Mouse (Mus musculus) brain, embryonic 18.5 days (tissue): ENCODE data around the gene Mepce.
"Not testable (repeated sequence)": the region's sequence is repeated elsewhere in the genome, so short reads cannot be mapped to it uniquely, and the experiment has no call there.

Source experiments
- DNase-seq: peaks from one replicate; pipeline ENCODE4 v3.0.0-alpha.2; 2012; ENCODE audit warnings: low read depth, low spot score

The Mepce gene

DNA sequence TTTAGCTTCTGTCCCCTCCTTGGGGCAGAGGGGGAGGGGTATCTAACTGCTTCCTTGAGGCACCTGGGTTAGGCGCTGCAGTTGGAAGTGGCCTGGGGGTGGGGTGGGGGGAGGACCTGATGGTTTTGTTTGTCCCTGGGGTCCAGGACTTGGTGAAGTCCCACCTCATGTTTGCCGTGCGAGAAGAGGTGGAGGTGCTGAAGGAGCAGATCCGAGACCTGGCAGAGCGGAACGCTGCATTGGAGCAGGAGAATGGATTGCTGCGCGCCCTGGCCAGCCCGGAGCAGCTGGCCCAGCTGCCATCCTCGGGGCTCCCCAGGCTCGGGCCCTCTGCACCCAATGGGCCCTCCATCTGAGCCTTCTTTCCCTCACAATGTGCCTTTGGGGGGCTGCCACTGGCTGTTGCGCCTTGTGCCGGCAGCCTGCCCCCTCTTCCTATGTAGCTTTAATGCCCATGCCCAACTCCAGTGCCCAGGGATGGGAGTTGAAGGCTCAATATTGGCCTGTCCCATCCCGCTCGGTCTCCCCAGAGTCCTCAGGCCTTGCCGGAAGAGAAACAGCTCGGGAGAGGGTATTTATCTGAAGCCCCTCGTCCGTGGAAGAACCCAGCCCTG, 28.4 kb downstream of the Mepce start:
- no peak for DNase-seq

DNA sequence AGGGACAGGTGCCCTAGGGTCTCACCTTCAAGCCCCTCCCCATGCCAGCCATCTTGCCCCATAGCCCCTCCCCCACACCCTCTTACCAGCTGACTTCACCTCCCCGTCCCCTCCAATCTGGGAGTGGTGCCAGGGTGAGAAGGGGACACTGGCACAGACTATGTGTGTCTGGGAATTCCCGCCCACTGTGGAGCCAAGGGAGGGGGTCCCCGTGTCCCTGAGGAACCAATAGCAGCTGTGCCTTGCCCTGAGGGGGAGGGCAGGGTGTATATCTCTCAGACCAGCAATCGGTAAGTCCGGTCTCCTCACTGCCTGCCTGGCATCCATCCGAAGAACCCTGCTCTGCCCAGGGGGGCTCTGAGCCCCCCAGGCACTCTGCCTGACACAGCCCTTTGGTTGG, 29.6 kb downstream of the Mepce start:
- DNase-seq: no peak

DNA sequence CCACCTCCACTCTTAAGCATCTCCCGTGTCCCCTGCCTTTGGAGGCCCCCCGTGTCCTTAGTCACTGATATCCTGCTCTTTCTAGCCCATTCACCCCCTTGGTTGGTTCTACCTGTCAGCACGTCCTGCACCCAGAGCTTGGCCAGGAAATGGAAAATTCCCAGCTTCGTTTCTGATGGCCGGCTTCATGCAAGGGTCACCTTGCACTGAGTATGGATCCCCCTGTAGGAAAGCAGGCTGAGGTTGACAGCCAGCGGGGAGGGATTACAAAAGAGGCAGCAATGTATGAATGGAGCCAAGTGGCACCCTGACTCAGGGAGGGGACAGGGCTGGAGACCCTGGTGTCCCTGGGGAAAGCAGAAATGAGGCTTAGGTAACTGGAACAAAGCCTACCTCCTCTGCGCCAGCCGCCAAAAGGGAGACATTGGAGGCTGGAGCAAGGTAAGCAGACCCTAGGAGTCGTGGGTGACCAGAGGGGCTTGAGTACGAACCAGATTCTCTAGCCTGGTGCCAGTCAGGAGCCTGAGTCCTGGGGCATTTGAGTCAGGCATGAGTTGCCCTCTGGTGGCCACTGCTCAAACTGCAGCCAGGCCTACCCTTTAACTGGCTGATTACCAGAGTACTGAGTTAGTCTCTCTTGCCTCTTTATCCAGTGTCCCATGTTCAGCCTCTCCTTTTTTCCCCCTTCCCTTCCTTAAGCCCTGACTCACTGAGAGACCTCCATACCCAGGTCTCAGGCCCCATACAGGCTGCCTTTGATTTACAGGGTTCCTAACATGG, 30.4 kb downstream of the Mepce start:
- no peak for DNase-seq

DNA sequence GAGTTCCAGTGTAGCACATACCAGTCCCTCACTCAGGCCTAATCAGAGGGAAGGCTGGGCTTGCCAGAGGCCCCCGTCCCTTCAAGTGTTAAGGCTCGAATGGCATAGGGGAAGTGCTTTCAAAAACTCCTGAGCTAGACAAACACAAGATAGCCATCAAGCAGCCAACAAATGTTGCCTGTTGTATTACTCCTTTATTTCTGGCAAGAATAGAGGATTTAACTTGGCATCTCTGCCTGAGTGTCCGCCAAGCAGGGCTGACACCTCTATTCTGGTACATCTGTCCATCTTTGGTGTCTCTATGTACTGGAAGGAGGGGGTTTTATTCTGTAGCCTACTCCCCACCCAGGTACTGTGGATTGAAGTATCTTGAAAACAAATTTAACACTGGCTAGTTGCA, 31.3 kb downstream of the Mepce start:
- DNase-seq: no peak

DNA sequence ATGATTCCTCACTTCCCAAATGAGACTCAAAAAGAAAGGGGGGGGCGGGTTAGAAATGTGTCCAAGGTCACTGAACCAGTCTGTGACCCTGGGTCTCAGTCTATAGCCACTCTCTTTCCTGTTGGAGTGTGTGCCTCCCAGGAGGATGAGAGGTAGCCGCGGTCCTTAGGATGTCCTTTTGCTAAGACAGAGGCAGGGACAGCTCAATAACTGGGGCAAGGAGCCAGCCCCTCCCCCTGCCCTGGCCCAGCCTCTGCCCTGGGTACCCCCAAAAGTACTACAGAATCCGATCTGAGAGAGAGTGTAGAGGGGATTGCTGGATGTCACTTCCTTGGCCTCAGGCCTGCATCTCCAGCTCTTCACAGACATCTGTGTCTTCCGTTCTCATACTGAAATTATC, 32.0 kb downstream of the Mepce start:
- DNase-seq: no peak

DNA sequence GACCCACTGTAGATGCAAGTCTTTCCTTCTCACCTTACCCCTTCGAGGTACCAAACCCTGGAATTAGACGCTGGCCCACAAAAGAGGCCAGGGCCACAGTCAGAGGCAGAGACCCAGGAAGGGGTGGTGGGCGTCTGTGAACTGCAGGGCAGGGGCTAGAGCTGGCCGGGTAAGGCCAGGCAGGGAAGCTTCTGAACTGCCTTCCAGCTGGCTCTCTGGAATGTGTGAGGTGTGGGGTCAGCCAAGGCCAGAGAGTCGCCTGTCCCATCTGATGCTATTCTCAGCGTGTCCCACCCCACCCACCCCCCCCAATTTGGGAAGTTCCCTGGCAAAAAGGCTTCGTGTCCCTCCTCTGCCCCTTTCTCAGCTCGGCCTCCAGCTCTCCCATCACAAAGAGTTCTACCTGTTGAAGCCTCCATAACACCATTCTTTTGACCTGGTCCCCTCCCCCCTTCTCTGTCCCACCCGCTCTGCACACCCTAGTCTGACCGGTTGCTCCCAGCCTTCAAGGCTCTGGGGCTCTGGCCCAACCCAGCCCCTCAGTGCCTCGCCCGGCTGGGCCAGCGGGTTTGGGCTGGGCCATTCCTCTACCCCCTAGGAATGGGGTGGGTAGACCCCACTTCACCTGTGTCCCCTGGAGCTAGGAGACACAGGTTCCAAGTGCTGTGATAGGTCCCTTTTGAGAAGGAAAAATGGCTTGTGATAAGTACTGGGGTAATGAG, 34.2 kb downstream of the Mepce start:
- no peak for DNase-seq

DNA sequence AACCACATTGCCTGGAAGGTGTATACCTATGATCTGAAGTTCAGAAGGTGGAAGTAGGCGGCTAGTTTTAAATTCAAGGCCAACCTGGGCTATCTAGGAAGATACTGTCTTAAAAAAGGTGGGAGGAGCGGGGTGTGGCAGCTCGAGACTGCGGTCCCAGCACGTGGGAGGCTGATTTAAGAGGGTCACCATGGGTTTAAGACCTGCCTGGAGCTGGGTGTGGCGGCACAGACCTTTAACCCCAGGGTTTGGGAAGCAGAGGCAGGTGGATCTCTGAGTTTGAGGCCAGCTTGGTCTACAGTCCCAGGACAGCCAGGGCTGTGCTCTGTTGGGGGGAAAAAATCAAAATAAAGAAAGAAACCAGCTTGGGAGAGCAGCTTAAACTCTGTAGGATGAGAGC, 35.5 kb downstream of the Mepce start:
- no peak for DNase-seq

DNA sequence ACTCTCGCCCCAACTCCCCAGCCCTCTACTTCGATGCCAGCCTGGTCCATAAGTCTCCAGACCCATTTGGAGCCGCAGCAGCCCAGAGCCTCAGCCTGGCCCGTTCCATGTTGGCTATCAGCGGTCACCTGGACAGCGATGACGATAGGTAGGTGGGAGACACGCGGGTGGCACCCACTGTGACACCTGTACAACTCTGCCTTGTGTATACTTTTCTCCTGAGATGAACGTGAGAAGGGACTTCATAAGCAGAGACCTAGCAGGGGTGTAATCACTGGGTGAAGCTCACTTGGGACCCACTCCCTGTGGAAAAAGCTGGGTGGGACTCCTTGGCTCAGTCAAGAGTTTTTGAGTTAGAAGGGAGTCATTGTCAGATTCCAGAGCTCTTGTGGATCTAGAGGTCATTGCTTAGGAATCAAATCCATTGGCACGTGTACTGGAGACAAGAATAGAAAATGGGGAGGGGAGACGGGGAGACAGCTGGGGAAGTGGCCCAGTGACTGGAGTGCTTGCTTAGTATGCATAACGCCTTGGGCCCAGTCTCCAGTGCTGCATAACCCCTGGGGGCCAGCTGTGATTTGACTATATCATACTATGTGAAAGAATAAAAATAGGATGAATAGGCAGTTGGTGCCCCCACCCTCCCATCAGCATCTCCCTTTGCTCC, 36.1 kb downstream of the Mepce start:
- no peak for DNase-seq

DNA sequence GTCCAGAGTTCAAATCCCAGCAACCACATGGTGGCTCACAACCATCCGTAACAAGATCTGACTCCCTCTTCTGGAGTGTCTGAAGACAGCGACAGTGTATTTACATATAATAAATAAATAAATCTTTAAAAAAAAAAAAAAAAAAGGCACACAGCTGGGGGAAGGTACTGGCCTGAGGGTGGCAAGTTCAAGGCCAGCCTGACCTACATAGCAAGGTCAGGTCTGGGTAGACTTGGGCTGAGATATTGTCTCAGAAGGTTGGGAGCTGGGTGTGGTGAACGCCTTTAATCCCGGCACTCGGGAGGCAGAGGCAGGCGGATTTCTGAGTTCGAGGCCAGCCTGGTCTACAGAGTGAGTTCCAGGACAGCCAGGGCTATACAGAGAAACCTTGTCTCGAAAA, 37.2 kb downstream of the Mepce start:
- DNase-seq: not testable (repeated sequence)

DNA sequence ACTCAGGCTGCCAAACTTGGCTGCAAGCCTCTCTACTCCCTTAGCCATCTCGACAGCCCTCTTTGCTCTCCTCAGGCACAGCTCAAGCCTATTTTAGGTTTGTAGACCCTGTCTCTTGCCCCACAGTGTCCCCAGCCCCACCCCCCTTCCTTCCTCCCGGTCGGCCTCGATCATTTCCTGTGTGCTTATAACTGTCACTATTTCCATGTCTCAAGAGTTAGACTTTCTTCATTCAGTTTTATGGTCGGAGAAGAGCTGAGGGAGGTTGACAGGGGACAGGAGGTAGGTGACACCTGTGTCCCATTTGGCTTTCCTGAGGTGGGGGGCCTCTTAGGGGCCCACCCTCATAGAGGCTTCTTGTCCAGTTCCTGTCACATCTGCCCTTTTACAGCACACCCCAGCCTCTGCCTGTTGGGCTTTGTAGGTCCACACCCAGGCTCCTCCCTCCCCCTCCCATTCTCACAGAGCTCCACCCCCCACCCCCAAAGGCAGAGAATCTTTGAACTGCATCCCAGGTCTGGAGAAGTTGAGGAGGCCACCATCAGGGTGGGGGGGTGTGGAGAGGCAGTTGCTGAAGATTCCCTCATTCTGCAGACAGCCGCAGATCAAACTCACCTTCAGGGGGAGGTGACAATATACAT, 38.1 kb downstream of the Mepce start:
- DNase-seq: no peak

DNA sequence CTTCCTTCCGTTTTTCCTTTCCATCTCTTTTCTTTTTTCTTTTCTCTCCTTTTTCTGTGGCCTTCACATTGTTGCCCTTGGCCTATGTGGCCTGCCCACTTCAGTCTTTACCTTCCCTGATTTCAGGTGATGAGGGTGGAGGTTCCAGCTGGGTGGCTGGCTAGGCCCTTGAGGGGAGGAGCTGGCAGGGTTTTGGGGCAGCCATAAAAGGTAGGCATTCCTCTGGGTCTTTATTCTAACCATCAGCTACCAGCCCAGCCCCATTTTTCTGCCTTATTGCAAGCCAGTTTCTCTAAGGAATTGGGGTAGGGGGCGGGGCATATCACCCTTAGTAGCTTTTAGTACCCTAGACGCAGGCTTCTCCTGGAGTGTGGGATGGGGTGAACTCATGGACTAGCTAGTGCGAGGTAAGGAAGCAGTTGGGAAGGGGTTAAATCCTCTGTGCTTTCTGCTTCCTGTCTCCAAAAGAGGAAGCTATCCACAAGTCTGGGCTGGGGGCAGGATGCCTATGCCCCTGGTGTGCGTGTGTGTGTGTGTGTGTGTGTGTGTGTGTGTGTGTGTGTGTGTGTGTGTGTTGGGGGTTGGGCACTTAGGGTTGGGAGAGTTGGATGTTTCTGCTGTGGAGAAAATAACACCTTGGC, 39.2 kb downstream of the Mepce start:
- DNase-seq: no peak

DNA sequence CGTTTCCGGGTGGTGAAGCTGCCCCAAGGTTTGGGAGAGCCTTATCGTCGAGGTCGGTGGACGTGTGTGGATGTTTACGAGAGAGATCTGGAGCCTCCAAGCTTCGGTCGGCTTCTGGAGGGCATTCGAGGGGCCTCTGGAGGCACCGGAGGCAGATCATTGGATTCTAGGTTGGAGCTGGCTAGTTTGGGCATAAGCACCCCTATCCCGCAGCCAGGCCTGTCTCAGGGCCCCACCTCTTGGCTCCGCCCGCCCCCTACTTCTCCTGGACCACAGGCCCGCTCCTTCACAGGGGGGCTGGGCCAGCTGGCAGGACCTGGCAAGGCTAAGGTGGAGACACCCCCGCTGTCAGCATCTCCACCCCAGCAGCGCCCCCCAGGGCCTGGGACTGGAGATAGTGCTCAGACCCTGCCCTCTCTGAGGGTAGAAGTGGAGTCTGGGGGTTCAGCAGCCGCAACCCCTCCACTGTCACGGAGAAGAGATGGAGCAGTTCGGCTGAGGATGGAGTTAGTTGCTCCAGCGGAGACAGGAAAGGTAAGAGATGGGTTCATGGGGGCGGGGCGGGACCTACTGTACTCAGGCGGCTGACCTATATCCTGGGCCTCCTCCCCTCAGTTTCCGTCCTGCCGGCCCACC, 40.0 kb downstream of the Mepce start:
- DNase-seq: no peak

DNA sequence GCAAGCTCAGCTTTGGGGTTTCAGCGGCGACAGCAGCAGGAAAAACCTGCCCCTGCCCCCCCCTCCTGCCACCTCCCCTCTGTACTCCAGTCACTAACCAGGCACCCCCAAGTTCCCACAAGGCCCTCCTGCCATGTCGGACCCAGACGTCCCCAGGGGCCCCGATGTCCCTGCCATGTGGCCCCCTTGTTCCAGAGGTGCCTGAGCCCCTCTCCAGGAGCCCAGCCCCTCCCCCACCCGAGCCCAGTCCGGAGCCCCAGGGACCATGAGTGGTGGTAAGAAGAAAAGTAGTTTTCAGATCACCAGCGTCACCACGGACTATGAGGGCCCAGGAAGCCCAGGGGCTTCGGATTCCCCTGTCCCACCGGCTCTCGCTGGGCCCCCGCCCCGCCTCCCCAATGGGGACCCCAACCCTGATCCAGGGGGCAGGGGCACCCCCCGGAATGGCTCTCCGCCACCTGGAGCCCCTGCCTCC, 40.6 kb downstream of the Mepce start:
- DNase-seq: no peak

DNA sequence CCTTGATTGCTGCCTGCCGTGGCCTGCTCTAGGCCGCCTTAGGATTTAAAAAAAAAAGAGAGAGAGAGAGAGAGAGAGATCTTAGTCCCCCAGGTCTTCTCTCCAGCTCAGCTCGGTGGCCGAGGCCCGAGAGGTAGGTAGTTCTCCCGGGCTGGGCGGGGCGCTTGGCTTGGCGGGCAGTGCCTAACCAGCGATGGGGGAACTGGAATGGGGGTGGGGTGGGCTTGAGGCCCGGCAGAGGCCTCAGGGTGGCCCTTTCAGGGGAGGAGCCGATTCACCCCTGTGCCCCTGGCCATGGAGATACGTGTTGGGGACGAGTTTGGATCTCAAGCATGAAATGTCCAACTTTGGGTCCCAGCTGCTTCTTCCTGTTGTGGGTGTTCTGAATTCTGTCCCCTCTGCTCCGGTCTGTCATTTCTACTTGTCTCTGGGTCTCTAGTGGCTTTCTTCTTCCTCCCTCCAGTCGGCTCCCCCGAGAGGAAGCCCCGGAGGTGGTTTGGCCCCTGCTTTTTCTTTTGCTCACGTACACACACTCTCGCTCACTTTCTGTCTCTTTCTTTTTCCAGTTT, 41.1 kb downstream of the Mepce start:
- no peak for DNase-seq

DNA sequence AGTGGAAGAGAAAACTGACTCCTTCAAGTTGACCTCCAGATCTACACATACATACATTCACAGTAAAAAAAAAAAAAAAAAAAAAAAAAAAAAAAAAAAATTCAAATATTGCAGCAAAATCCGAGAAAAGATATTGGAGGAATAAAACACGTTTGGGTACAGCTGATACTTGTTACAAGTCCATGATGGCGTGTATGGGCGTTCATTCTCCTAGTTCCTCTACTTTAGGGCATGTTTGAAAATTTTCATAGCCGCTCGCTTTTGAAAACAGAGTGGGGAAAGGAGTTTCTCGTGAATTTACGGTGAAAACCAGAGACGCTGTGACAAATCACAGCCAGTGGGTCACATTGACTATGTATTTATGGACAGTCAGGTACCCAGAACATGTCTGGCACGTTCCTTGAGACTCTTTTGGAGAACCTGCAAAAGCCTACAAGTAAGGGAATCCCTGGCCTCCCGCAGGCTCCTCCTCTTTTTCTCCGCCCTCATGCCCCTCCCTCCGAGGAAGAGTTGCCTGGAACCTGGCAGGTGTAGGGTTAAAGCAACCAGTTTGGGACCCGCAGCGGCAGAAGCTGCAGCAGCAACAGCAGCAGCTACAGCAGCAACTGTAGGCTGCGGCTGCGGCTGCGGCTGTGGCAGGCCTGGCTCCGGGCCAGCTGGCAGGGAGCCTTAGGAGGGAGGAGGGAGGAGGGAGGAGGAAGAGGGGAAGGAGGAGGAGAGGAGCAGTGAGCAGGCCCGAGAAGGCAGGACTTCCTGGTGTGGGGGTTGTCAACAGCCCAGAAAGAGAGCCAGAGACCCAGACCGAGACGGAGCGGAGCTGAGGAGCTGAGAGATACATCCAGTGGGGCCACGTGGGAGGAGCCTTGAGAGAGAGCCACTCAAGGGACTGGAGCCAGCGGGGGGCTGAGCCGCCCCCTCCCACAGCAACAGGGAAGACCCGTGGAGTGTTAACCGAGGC, 42.0 kb downstream of the Mepce start, which contains the start of gene Tsc22d4:
Gene Tsc22d4 (plus strand): TSS at position 517 of the 958 bp plus-strand sequence.
- DNase-seq: peak; percentile 80

DNA sequence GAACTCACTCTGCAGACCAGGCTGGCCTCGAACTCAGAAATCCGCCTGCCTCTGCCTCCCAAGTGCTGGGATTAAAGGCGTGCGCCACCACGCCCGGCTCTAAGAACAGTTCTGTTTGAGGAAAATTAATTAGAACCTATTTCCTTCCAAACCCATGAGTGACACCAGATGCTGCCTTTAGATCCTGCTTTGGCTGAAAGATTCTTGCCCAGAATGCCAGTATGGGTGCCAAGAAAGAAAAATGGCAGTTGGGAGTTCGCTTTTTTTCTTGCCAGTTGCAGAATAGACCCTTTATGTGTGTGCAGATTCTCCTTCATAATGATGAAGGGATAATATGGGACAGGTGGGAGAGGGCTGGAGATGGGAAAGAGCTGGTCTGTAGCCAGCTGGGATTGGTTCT, 43.3 kb downstream of the Mepce start:
- no peak for DNase-seq

DNA sequence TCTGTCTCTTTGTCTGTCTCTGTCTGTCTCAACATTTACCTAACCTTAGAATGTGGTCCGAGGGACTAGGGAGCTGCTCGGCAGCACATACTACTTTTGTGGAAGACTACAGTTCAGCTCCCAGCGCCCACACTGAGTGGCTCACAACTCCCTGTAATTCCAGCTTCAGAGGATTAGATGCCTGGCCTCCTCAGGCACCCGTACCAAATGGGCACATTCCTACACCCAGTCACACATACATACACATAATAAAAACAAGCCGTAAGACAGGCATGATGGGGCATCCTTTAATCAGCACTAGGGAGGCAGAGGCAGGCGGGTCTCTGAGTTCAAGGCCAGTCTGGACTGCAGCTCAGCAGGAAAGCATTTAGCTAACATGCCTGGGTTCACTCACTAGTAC, 44.6 kb downstream of the Mepce start:
- DNase-seq: no peak

DNA sequence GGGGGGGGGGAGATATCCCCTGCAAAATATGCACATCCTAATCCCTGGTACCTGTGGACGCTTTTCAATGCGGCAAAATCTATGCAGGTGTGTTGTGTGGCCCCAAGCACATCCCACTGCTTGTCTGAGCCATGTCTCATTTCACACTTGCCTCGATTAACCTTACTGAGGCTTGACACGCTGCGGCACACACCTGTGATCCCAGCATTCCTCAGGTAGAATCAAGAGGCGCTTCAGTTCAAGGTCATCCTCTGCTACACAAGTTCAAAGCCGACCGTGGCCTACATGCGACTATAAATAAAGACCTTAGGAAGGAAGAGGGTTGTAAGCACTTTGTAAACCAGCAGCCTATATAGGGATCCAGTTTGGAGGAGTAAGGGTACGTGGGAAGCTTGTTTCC, 45.4 kb downstream of the Mepce start:
- no peak for DNase-seq
